Mouse (Mus musculus) naive thymus-derived CD4-positive, alpha-beta T cell, adult 2 months (primary cell): ENCODE data around the gene Irf2.

Experiments used
- DNase-seq: peaks from one replicate; pipeline ENCODE4 v3.0.0-alpha.2; 2011; ENCODE audit warnings: low read depth

The Irf2 gene

GRCm38 (mm10) chr8:46739003-46739949, at the start of gene Irf2:
TSS of gene Irf2 (plus strand) at chr8:46739732.
- DNase-seq, result peak; percentile 97

GRCm38 (mm10) chr8:46690111-46690510, 49.4 kb upstream of the Irf2 start:
- no peak for DNase-seq

GRCm38 (mm10) chr8:46690581-46690980, 49.0 kb upstream of the Irf2 start:
- no peak for DNase-seq

- DNase-seq, result no peak
These were observed 48.2 kb upstream of the Irf2 start for GRCm38 (mm10) chr8:46691360-46691759.

GRCm38 (mm10) chr8:46696256-46697041, 43.1 kb upstream of the Irf2 start:
- peak; percentile 12 for DNase-seq

- no peak for DNase-seq
These were observed 42.0 kb upstream of the Irf2 start for GRCm38 (mm10) chr8:46697566-46697965.

GRCm38 (mm10) chr8:46698162-46698561, 41.4 kb upstream of the Irf2 start:
- no peak for DNase-seq

- DNase-seq, result no peak
These were observed 34.4 kb upstream of the Irf2 start for GRCm38 (mm10) chr8:46705145-46705544.

- DNase-seq, result peak; percentile 13
These were observed 32.8 kb upstream of the Irf2 start for GRCm38 (mm10) chr8:46706730-46707129.

GRCm38 (mm10) chr8:46709302-46709701, 30.2 kb upstream of the Irf2 start:
- DNase-seq, result no peak

GRCm38 (mm10) chr8:46710289-46710688, 29.2 kb upstream of the Irf2 start:
- no peak for DNase-seq

GRCm38 (mm10) chr8:46711496-46711895, 28.0 kb upstream of the Irf2 start:
- no peak for DNase-seq

GRCm38 (mm10) chr8:46713178-46713577, 26.4 kb upstream of the Irf2 start:
- peak; percentile 26 for DNase-seq

GRCm38 (mm10) chr8:46713844-46714243, 25.7 kb upstream of the Irf2 start:
- peak; percentile 46 for DNase-seq

GRCm38 (mm10) chr8:46714400-46714799, 25.1 kb upstream of the Irf2 start:
- no peak for DNase-seq

- no peak for DNase-seq
These were observed 23.1 kb upstream of the Irf2 start for GRCm38 (mm10) chr8:46716477-46716876.

- DNase-seq, result no peak
These were observed 22.4 kb upstream of the Irf2 start for GRCm38 (mm10) chr8:46717170-46717569.

GRCm38 (mm10) chr8:46718301-46718700, 21.2 kb upstream of the Irf2 start:
- DNase-seq, result no peak

GRCm38 (mm10) chr8:46718747-46719146, 20.8 kb upstream of the Irf2 start:
- DNase-seq, result no peak

- no peak for DNase-seq
These were observed 18.9 kb upstream of the Irf2 start for GRCm38 (mm10) chr8:46720656-46721055.

GRCm38 (mm10) chr8:46721065-46721845, 18.3 kb upstream of the Irf2 start:
- no peak for DNase-seq

- peak; percentile 26 for DNase-seq
These were observed 17.0 kb upstream of the Irf2 start for GRCm38 (mm10) chr8:46722536-46722935.
